Mouse (Mus musculus): ENCODE data around the gene Ang6. TPM values are rescaled to one million over a fixed set of nuclear protein-coding genes. Genes with fewer than 3 reads are reported as not detected.

Ang6 gene
- total and polyA plus RNA-seq, 2 experiments from 2014 or later = not detected

Other genes starting within 250 kb of the Ang6 start
- gene Gm8180, start 217.5 kb downstream of the Ang6 start, total RNA-seq (2014; rRNA removed; ENCODE audit: low replicate concordance) = not detected in 2 replicates
- gene Gm8180, start 217.5 kb downstream of the Ang6 start, polyA plus RNA-seq (2015; fragmentation: Nextera tagmentation; extraction: Ambion mirVana) = not detected in 2 replicates
- not detected in 2 replicates for gene Ear1, start 126.8 kb downstream of the Ang6 start, total RNA-seq (2014; rRNA removed; ENCODE audit: low replicate concordance)
- not detected in 2 replicates for gene Ear1, start 126.8 kb downstream of the Ang6 start, polyA plus RNA-seq (2015; fragmentation: Nextera tagmentation; extraction: Ambion mirVana)
- not detected in 2 replicates for gene Ear10, start 78.7 kb downstream of the Ang6 start, total RNA-seq (2014; rRNA removed; ENCODE audit: low replicate concordance)
- not detected in 2 replicates for gene Ear10, start 78.7 kb downstream of the Ang6 start, polyA plus RNA-seq (2015; fragmentation: Nextera tagmentation; extraction: Ambion mirVana)
- gene Gm8113, start 76.9 kb downstream of the Ang6 start, total RNA-seq (2014; rRNA removed; ENCODE audit: low replicate concordance) = 12.9 and 20.5 TPM in 2 replicates
- gene Gm8113, start 76.9 kb downstream of the Ang6 start, polyA plus RNA-seq (2015; fragmentation: Nextera tagmentation; extraction: Ambion mirVana) = 32.3 and 33.7 TPM in 2 replicates
- not detected in 2 replicates for gene Ang5, start 45.2 kb downstream of the Ang6 start, total RNA-seq (2014; rRNA removed; ENCODE audit: low replicate concordance)
- gene Ang5, start 45.2 kb downstream of the Ang6 start, polyA plus RNA-seq (2015; fragmentation: Nextera tagmentation; extraction: Ambion mirVana) = not detected in 2 replicates
- gene Ear2, start 100.4 kb upstream of the Ang6 start, total RNA-seq (2014; rRNA removed; ENCODE audit: low replicate concordance) = not detected in 2 replicates
- 0.38 and 0.45 TPM in 2 replicates for gene Ear2, start 100.4 kb upstream of the Ang6 start, polyA plus RNA-seq (2015; fragmentation: Nextera tagmentation; extraction: Ambion mirVana)
- gene Gm3327, start 121.6 kb upstream of the Ang6 start, total RNA-seq (2014; rRNA removed; ENCODE audit: low replicate concordance) = not detected in 2 replicates
- not detected in 2 replicates for gene Gm3327, start 121.6 kb upstream of the Ang6 start, polyA plus RNA-seq (2015; fragmentation: Nextera tagmentation; extraction: Ambion mirVana)
- gene Gm8212, start 195.4 kb upstream of the Ang6 start, total RNA-seq (2014; rRNA removed; ENCODE audit: low replicate concordance) = not detected in 2 replicates
- not detected in 2 replicates for gene Gm8212, start 195.4 kb upstream of the Ang6 start, polyA plus RNA-seq (2015; fragmentation: Nextera tagmentation; extraction: Ambion mirVana)
- gene 4930503E14Rik, start 211.0 kb upstream of the Ang6 start, total RNA-seq (2014; rRNA removed; ENCODE audit: low replicate concordance) = not detected in 2 replicates
- not detected in 2 replicates for gene 4930503E14Rik, start 211.0 kb upstream of the Ang6 start, polyA plus RNA-seq (2015; fragmentation: Nextera tagmentation; extraction: Ambion mirVana)